Mouse (Mus musculus) liver, embryonic 14.5 days (tissue): ENCODE data around the gene Pdhb.

ENCODE experiments used
- CTCF ChIP-seq: IDR thresholded peaks from 2 replicates; pipeline ENCODE4 v1.5.1; 2016; ENCODE audit warnings: antibody characterized with exemption, low read depth, control low read depth
- EP300 ChIP-seq: IDR thresholded peaks from 2 replicates; pipeline ENCODE4 v1.6.1; 2016; ENCODE audit warnings: antibody characterized with exemption, low read depth

- TF ChIP-seq EP300, result no peak
- no peak for TF ChIP-seq CTCF
These were observed 14.1 kb downstream of the Pdhb start for GRCm38 (mm10) chr14:8158721-8159120.
